Mouse (Mus musculus) T-helper 1 cell (primary cell): ENCODE results near the gene Snorc.
"Not testable (repeated sequence)": the region's sequence is repeated elsewhere in the genome, so short reads cannot be mapped to it uniquely, and the experiment has no call there.

Experiments
- in situ Hi-C: fragments of 300-600 bp; cut with MboI, MseI; formaldehyde crosslinking; loops from one replicate; pipeline ENCODE4 v1.15.1; 2025; ENCODE audit warnings: high pct_unique_total_duplicates

The Snorc gene

GRCm38 (mm10) chr1:87469971-87470370 lies at the start of gene Snorc:
Gene Snorc, plus strand, starts transcription at chr1:87470271.
- in situ Hi-C loops: not testable (repeated sequence)

- in situ Hi-C loops: no loop called here
These were observed 34.9 kb upstream of the Snorc start for GRCm38 (mm10) chr1:87435125-87435524.

- in situ Hi-C loops: no loop called here
These were observed 33.5 kb upstream of the Snorc start for GRCm38 (mm10) chr1:87436583-87436982.

- in situ Hi-C loops: no loop called here
These were observed 22.6 kb upstream of the Snorc start for GRCm38 (mm10) chr1:87447183-87448104.

GRCm38 (mm10) chr1:87449432-87449831 lies 20.6 kb upstream of the Snorc start:
- in situ Hi-C loops: no loop called here

- in situ Hi-C loops: no loop called here
These were observed 13.6 kb upstream of the Snorc start for GRCm38 (mm10) chr1:87456425-87456824.

GRCm38 (mm10) chr1:87458045-87458444 lies 12.0 kb upstream of the Snorc start:
- in situ Hi-C loops: no loop called here

GRCm38 (mm10) chr1:87459856-87460255 lies 10.2 kb upstream of the Snorc start:
- in situ Hi-C loops: not testable (repeated sequence)

- in situ Hi-C loops: no loop called here
These were observed 2.6 kb upstream of the Snorc start for GRCm38 (mm10) chr1:87467469-87467868.

GRCm38 (mm10) chr1:87468321-87468720 lies 1.8 kb upstream of the Snorc start:
- in situ Hi-C loops: no loop called here

- in situ Hi-C loops: no loop called here
These were observed 1.8 kb downstream of the Snorc start for GRCm38 (mm10) chr1:87471914-87472313.

- in situ Hi-C loops: no loop called here
These were observed 2.5 kb downstream of the Snorc start for GRCm38 (mm10) chr1:87472576-87472975.

- in situ Hi-C loops: loop anchor here (25.0 kb wide), 1 partner anchor 862 kb away; no protein-coding TSS in a partner anchor
These were observed 5.2 kb downstream of the Snorc start for GRCm38 (mm10) chr1:87475076-87475895.

- in situ Hi-C loops: loop anchor here (25.0 kb wide), 1 partner anchor 855 kb away; no protein-coding TSS in a partner anchor
These were observed 12.5 kb downstream of the Snorc start for GRCm38 (mm10) chr1:87482546-87482945.

- in situ Hi-C loops: loop anchor here (25.0 kb wide), 1 partner anchor 851 kb away; no protein-coding TSS in a partner anchor
These were observed 16.3 kb downstream of the Snorc start for GRCm38 (mm10) chr1:87486386-87486785.

GRCm38 (mm10) chr1:87492285-87492684 lies 22.2 kb downstream of the Snorc start:
- in situ Hi-C loops: loop anchor here (25.0 kb wide), 1 partner anchor 845 kb away; no protein-coding TSS in a partner anchor

GRCm38 (mm10) chr1:87493542-87493941 lies 23.5 kb downstream of the Snorc start:
- in situ Hi-C loops: loop anchor here (25.0 kb wide), 1 partner anchor 844 kb away; no protein-coding TSS in a partner anchor

- in situ Hi-C loops: no loop called here
These were observed 35.5 kb downstream of the Snorc start for GRCm38 (mm10) chr1:87505524-87505923.

- in situ Hi-C loops: no loop called here
These were observed 37.8 kb downstream of the Snorc start for GRCm38 (mm10) chr1:87507857-87508256.

- in situ Hi-C loops: no loop called here
These were observed 38.8 kb downstream of the Snorc start for GRCm38 (mm10) chr1:87508591-87509560.
